Mouse (Mus musculus) left cerebral cortex, adult 8-10 months (tissue): ENCODE measurements around the gene Fem1b. TPM values are rescaled to one million over a fixed set of nuclear protein-coding genes. Genes with fewer than 3 reads are reported as not detected.

Experiments
- DNase-seq, 2 experiments: peaks; one replicate each; pipeline ENCODE4 v3.0.0; 2022; ENCODE audit warnings: low spot score in 2 of 2
- total RNA-seq, 4 experiments: library from RNA; stranded (reverse); gene quantifications; 2 replicates each; pipeline ENCODE4 v1.2.4; 2022

The Fem1b gene
- total RNA-seq, 4 experiments from 2014 or later: 88.3 to 100 (median 93.1) TPM

DNA sequence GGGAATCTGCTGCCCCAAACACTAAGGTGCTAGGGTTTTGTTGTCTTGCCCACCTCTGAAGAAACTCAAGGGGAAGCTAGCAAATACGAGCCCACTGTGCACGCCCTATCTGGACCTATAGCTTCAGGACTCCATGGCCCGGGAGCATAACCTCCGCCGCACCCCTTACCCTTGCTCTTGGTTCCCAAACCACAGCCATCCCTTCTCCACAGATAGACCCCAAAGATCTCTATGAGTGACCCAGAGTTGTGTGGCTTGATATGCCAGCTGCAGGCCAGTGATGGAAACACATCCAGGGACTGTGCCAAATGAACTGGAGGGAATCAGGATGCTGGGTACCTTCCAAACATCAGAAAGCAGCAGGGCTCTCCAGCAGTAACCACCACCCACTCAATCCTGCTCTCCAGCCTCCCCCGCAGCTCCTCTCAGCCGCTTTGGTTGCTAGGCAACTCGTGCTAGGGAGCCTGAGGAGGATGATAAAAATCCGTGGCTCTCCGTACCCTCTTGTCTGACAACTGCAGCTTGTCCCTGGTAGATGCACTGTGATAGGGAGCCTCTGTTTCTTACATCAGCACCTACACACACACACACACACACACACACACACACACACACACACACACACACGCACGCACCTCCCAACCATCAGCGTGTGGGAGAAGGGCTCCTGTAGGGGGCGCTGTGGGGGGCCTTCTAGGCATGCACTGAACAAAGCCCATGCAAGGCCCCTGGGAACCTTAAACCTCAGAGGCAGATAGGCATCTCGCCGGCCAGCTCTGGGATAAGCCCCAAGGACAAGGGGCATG, 28.6 kb downstream of the Fem1b start:
- peak; percentile 69 to 93 for DNase-seq

- DNase-seq: peak in 1 of 2 experiments; percentile 64
Measured at GRCm38 (mm10) chr9:62781965-62782364, 29.8 kb downstream of the Fem1b start.

DNA sequence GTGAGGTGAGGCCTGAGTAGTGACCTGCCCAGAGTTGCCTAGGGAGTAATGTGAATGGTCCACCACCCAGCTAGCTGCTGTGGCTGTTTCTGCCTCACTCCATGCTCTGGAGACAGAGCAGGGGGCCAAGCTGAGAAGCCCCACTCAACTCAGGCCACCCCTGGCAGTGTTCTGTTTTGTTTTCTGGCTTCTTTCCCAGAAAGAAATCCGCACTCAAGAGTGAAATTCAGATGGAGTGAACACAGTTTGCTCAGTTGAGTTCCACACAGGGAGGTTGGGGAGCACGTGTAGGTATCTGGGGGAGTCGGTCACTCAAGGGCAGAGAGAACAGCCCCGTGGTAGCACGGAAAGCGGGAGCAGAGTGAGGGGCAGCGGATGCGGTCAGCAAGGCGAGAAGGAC, 33.0 kb downstream of the Fem1b start:
- no peak for DNase-seq

DNA sequence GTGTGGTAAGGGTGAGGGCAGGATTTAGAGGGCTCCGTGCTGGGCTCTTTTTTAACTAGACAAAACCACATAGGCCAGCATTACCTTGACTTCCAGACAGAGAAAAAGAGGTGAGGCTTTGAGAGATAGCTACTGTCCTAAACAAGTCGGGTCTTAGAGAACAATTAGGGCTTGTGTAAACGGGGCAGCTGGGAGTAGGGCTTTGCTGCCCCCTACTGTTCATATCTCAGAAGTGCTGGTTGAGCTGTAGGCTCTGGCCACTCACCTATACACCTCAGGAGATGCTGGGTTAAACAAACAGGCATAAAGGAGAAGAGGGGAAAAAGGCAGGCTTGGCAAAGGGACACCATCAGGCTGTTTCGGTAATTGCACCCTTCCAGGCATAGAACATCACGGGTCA, 34.3 kb downstream of the Fem1b start:
- DNase-seq: peak in 1 of 2 experiments; percentile 56

DNA sequence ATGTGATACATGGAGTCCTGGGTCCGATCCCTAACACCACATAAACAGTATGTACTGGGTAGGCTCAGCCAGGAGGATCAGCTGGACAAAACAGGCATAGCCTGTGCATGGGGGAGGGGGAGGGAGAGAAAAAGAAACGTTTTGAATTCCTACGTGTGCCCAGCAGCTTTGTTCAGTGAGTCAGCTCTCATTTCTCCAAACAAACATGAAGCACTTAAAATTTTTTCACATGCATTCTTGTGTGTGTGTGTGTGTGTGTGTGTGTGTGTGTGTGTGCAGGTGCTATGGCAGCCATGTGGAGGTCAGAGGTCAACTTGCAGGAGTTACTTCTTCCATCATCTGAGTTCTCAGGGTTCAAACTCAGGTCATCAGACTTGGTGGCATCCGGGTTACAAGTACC, 36.3 kb downstream of the Fem1b start:
- no peak for DNase-seq

DNA sequence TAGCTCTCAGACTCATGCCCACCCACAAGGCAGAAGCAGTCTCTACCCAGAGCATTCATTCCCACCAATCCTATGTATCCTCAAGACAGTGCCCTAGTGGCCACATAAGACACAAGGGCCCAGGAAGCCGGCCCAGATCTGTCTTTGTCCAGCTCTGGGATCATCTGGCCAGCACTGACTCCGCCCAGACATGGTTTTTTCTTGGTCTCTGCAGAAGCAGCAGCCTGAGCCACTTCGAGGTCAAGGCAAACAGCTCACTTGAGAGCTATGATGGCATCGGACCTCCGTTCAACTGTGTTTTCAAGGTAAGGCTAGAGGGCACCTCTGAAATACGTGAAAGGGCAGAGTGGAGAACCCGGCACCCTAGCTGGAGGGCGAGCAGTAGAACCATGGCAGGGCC, 39.0 kb downstream of the Fem1b start:
- DNase-seq: no peak

DNA sequence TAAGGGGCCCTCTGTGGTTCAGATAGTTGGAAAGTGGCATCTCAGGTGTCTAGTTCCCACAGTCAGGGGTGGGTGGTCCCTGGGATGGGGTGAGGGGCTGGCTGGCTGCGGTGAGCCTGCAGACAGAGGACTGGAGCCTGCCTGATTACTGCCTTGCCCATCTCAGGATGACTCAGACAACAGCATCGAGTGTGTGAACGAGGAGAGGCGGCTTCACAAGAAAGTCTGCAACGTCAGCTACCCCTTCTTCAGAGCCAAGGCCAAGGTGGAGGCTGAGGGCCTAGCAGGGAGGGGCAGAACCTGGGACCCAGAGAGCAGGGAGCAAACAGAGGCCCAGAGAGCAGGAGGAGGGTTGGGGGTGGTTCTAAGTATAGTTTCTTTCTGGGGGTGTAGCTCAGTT, 43.4 kb downstream of the Fem1b start:
- DNase-seq: no peak

DNA sequence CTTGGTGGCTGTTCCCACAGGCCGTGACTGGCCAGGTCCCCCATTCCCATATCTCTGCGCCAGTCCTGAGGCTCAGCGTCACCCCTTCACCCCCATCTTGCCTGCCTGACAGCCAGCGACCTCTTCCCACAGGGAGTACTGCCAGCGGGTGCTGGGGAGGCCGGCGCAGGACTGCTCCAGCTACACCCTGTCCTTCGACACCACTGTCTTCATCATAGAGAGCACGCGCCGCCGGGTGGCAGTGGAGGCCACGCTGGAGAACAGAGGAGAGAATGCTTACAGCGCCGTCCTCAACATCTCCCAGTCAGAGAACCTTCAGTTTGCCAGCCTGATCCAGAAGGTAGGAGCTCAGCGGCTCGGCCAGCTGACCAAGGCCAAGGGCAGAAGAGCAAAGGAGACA, 44.3 kb downstream of the Fem1b start:
- DNase-seq: no peak

DNA sequence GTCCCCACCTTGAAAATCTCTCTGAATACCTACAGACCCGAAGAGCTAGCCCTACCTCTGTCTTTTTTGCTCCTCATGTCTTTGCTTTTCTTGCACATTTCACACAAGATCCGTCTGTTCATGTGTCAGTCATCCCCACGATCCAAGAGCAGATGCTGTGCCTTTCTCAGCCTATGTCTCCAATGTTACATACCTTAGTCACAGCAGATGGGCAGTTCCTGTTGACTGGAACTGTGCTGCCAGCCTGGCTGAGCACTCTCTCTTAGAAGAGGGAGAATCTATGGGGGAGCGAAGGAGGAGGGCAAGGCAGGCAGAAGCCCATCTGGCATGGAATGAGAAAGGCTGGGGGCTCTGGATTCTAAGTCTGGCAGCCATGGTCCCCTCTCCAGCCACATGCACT, 46.4 kb downstream of the Fem1b start:
- DNase-seq: peak in 1 of 2 experiments; percentile 57

DNA sequence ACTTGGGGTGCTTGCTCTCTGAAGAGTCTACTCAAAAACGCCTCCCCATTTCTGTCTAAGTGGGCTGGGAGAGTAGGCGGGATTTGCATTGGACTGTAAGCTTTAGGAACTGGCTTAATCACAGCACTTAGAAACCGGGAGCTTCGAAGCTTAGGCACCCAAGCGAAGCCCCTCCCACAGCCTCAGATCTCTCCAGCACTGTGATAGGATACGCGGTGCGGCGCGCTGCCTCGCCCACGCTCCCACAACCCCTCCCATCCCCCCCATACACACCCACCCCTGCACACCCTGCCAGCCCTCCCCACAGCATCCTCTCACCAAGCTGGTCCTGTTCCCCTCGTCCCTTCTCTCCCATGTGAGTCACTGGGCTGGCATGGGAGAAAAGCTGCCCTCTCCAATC, 48.3 kb downstream of the Fem1b start:
- DNase-seq: peak in 1 of 2 experiments; percentile 83

DNA sequence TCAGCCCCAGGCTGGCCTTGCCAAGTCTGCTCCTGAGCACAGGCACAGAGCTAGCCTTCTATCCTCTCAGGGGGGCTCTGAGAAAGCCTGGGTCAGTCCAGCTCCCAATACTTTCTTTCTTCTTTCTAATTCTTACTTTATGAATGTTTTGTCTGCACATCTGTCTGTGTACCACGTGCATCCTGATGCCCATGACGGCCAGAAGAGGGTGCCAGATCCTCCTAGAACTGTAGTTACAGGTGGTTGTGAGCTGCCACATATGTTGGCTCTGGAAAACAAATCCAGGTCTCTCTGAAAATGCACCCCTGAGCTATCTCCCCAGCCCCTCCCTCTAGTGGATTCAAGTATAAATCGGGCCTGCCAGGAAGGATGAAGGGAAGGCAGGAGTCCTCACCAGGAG, 52.1 kb downstream of the Fem1b start:
- no peak for DNase-seq

DNA sequence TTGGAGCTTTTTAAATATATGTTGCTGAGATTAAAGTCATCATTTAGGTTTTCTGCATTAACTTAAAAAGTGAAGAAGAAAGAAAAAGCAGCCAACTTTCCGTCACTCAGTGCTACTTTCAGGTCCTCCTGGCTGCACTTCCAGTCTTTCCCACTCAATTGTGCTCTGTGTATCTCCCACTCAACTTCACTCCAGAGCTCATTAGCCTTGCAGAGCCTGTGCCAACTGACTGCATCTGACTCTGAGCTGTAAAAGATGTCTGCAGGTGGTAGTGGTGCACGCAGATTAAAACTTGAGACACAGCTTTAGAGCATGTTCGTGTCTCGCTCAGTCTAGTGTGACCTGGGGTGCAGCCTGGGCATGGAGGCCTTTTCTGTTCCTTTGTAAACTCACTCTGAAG, 53.4 kb downstream of the Fem1b start:
- peak in 1 of 2 experiments; percentile 84 for DNase-seq

GRCm38 (mm10) chr9:62750381-62750780, 61.4 kb downstream of the Fem1b start:
- no peak for DNase-seq

DNA sequence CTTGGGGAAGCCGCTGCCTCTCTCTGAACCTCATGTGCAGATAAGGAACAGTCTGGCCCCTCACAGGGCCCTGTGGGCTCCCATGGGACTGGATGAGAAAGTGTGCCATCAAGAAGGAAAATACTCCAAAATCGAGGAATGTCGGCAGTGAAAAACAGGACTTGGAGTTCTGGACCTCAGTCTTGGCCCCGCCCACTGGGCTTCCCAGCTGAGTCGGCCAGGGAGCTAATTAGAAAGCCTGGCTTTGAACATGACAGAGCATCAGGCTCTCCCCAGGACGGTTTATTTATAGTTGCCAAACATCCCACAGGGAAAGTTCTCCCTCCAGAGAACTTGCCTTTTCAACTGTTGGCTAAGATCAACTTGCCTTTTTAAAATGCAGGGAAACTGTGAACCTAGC, 62.1 kb downstream of the Fem1b start:
- no peak for DNase-seq

DNA sequence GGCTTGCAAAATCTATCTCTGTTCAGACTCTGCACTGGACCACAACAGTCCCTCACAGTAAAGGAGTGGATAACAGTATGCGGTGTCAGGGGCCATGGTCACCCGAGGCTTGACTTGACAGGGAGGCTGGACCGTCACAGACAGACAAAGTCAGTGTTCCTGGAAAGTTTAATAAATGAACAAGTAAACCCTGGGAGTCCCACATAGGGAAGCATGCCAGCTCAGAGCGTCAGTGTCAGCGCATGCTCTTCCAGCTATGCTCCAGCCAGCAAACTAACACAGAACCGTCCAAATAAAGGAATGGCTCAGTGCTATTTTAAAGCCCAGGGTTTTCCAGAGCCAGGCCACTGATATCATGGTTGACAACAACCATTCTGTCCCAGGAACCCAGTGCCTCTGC, 65.1 kb downstream of the Fem1b start:
- no peak for DNase-seq

GRCm38 (mm10) chr9:62744558-62745275, 67.0 kb downstream of the Fem1b start:
- no peak for DNase-seq

Other genes starting within 250 kb of the Fem1b start
- gene Itga11, start 134.1 kb downstream of the Fem1b start, total RNA-seq: 1 to 10 TPM; 2.2 to 3.1 (median 2.7) TPM
- 10 to 100 TPM; 14.2 to 20.1 (median 15.6) TPM for gene Cln6, start 26.9 kb upstream of the Fem1b start, total RNA-seq
- 1 to 10 TPM in 3 of 4 experiments, under 1 TPM in 1; 0.91 to 5.1 (median 1.7) TPM for gene Calml4, start 46.1 kb upstream of the Fem1b start, total RNA-seq
- 10 to 100 TPM; 61.7 to 74.7 (median 64.9) TPM for gene Pias1, start 176.0 kb upstream of the Fem1b start, total RNA-seq